Mouse (Mus musculus): ENCODE results near the gene Tnfrsf9. TPM values are rescaled to one million over a fixed set of nuclear protein-coding genes. Genes with fewer than 3 reads are reported as not detected.
A peak's percentile ranks its signal among the peaks of the same experiment; 100 is the strongest.
"Not testable (repeated sequence)": the region's sequence is repeated elsewhere in the genome, so short reads cannot be mapped to it uniquely, and the experiment has no call there.

Gene Tnfrsf9
- total and polyA plus RNA-seq, 2 experiments from 2014 or later, result 0.09 to 0.52 TPM

DNA sequence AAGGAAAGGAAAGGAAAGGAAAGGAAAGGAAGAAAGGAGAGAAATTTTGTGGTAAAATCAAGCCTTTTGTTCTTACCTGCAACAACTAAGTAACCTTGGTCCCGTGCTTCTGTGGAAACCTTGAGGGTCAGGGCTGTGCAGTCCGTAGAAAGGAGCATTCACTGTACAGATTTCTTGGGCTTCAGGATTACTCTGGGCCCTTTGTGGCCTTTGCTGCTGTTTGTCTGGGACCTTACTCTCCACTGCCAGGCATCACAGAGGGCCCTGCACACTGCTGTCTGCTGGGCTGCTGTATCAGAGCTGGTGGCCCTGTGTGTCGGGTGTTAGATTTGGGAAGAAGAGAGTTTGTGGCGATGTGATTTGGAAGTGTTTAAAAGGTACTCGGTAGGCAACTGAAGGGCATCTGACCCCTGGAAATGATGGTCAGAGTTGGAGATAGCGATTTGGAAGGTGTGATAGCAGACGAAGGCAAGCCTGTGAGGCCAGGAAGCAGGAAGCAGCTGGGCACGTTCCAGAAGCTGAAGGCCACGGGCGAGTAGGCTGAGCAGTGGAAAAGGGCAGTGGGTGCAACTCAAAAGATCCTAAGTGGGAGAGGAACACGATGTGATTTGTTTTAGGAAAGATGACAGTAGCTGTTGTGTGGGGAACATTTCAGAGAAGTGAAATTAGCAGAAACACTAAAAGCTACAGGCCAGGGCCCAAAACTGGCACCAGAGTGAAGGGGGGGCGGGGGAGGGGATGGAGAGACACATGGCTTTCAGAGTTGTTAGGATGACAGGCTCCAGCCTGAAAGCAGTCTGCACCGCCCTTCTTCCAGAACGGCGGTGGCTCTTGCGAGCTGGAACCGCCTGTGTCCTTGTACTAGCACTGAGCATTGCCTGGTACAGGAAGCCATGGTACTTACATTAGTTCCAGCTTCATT lies 44.8 kb upstream of the Tnfrsf9 start:
- ATAC-seq (no peak), DNase-seq (ENCODE audit: low spot score) (no peak)
- H3K9me3 ChIP-seq (ENCODE audit: low read length), result no peaks in the 10 kb centered on the region
- H3K36me3 ChIP-seq (ENCODE audit: insufficient read depth, low read length), result peaks cover 25% of the 10 kb centered on the region
- H3K4me1 ChIP-seq (ENCODE audit: insufficient read depth, low read length), result peaks cover 8% of the 10 kb centered on the region; the same call in 1 of the 2 replicates
- H3K27ac ChIP-seq, result no peak overlapping the region
- no peak overlapping the region for H3K4me2 ChIP-seq (ENCODE audit: low read depth, low read length)
- no peak for TF ChIP-seq CTCF (IDR thresholded peaks at IDR 0.05; ENCODE audit: low read depth)
- no peak overlapping the region for H3K9ac ChIP-seq (replicated peaks; ENCODE audit: low read length)
- WGBS, result 76% methylated on average over 17 of the region's 17 CpGs
- no peaks in the 10 kb centered on the region for H3K27me3 ChIP-seq (ENCODE audit: insufficient read depth, low read length)
- no peak overlapping the region for H3K4me3 ChIP-seq (ENCODE audit: low read length)

DNA sequence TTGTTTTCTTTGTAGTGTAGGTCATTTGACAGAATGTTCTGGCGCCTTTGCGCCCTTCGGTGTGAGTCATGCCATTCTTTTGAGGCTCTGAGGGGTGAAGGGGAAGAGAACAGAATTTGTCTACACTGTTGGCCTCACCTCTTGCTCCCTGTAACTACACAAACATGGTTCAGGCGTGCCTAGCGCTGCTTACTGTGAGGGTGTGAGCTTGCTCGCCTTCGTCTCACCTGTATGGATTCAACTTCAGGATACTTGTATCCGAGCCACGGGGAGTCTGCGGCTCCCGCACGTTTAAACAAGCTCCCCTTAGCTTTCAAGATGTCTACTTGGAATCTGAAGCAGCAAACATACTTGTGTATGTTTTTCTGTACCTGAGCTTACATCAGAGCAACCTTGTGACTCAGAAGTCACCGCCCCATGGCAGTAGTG lies 43.4 kb upstream of the Tnfrsf9 start:
- WGBS, result 81% methylated on average over 13 of the region's 13 CpGs
- no peak overlapping the region for H3K4me2 ChIP-seq (ENCODE audit: low read depth, low read length)

DNA sequence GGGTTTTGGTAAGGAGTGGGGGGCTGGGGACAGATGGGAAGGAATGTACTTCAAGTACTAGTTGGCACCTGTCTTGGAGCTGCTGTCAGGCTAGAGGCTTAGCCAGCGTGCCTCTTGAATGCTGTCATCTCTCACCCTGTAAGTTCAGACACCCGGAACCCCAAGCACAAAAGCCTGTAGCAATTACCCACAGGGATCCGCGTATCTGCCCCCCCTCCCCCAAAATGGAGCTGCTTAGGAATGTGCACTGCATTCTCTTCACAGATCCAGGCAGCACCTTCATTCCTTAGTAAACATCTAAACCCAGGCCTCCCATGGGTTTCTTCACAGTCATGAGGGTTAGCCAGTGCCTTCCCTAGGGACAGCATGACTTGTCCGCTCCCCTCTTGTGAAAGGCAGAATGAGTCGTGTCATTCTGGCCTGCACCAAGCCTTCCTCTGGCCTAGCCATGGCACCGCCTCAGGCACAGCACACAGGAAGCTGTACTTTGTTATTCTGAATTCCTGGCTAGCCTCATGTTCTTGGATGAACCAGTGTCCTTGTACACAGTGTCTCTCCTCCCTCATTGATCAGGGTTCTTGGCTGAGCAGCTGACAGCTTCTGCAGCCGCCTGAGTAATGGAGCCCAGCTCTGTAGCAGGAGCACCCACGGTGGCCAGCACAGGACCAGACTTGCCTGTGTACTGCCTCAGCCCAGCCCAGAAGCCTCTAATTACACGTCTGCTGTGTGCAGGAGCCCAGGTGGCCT lies 42.8 kb upstream of the Tnfrsf9 start:
- H3K27ac ChIP-seq, result peak overlapping the region; percentile 73
- 21% methylated on average over 10 of the region's 10 CpGs for WGBS
- H3K4me1 ChIP-seq (ENCODE audit: insufficient read depth, low read length), result peaks cover 8% of the 10 kb centered on the region; the same call in 1 of the 2 replicates
- no peak overlapping the region for H3K4me2 ChIP-seq (ENCODE audit: low read depth, low read length)
- DNase-seq (ENCODE audit: low spot score) (peak; percentile 63), ATAC-seq (peak; percentile 83)
- H3K4me3 ChIP-seq (ENCODE audit: low read length), result no peak overlapping the region
- no peaks in the 10 kb centered on the region for H3K9me3 ChIP-seq (ENCODE audit: low read length)
- no peak for TF ChIP-seq CTCF (IDR thresholded peaks at IDR 0.05; ENCODE audit: low read depth)
- H3K9ac ChIP-seq (replicated peaks; ENCODE audit: low read length), result no peak overlapping the region
- no peaks in the 10 kb centered on the region for H3K27me3 ChIP-seq (ENCODE audit: insufficient read depth, low read length)
- peaks cover 13% of the 10 kb centered on the region for H3K36me3 ChIP-seq (ENCODE audit: insufficient read depth, low read length)

More for the DNA sequence above, 43.4 kb upstream of the Tnfrsf9 start:
- no peak overlapping the region for H3K4me3 ChIP-seq (ENCODE audit: low read length)
- no peak for DNase-seq (ENCODE audit: low spot score)
- peak overlapping the region; percentile 73; the same call in 1 of the 2 replicates for H3K27ac ChIP-seq
- H3K9me3 ChIP-seq (ENCODE audit: low read length), result no peaks in the 10 kb centered on the region
- peaks cover 8% of the 10 kb centered on the region; the same call in 1 of the 2 replicates for H3K4me1 ChIP-seq (ENCODE audit: insufficient read depth, low read length)
- H3K27me3 ChIP-seq (ENCODE audit: insufficient read depth, low read length), result no peaks in the 10 kb centered on the region
- peaks cover 19% of the 10 kb centered on the region for H3K36me3 ChIP-seq (ENCODE audit: insufficient read depth, low read length)
- no peak for ATAC-seq
- TF ChIP-seq CTCF (IDR thresholded peaks at IDR 0.05; ENCODE audit: low read depth), result no peak
- H3K9ac ChIP-seq (replicated peaks; ENCODE audit: low read length), result no peak overlapping the region

DNA sequence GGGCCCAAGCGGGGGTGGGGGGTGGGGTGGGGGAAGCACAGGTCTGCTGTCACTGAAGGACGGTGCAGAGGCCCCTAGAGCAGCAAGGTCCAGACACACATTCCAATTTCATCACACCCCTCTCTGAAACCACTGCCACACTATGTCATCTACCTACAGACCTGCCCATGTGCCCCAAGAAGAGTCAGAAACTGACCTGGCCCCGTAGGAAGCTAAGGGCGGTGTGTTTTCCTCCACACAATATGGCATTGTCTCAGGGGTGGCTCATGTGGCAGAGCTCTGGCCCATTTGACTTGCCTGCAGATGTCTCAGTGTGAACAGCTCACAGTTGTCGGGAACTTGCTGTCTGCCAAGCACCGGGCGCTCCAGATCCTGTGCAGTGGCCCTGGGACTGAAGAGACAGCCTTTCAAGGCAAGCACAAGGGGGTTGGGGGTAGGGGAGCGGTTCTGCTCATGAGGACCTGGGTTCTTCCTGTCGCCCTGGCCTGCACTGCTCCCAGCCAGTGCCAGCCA lies 42.2 kb upstream of the Tnfrsf9 start:
- TF ChIP-seq CTCF (IDR thresholded peaks at IDR 0.05; ENCODE audit: low read depth), result no peak
- Histone ChIP-seq H3K27me3 (ENCODE audit: insufficient read depth, low read length) (no peaks in the 10 kb centered on the region), H3K4me1 (ENCODE audit: insufficient read depth, low read length) (peaks cover 8% of the 10 kb centered on the region; the same call in 1 of the 2 replicates), H3K36me3 (ENCODE audit: insufficient read depth, low read length) (peaks cover 7% of the 10 kb centered on the region), H3K4me2 (ENCODE audit: low read depth, low read length) (no peak overlapping the region), H3K27ac (peak overlapping the region; percentile 73), H3K4me3 (ENCODE audit: low read length) (no peak overlapping the region), H3K9me3 (ENCODE audit: low read length) (no peaks in the 10 kb centered on the region), H3K9ac (replicated peaks; ENCODE audit: low read length) (no peak overlapping the region)
- ATAC-seq (peak; percentile 71), DNase-seq (ENCODE audit: low spot score) (peak; percentile 34)
- WGBS, result 30% methylated on average over 9 of the region's 9 CpGs

DNA sequence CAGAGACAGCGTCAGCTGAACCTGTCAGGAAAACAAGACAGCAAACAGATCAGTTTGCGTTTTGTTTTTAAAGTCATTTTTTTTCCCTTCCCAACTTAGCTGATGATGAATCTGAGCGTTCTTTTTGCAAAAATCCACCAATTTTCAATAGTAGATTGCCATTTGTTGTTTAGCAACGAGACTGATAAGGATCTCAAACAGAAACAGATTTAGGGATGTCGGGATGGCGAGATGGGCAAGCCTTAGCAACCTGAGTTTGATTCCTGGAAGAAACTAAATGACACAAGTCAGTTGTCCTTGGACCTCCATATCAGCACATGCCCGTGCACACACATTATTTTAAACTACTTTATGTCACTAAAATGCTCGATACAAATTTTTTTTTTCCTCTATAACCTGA lies 41.7 kb upstream of the Tnfrsf9 start:
- DNase-seq (ENCODE audit: low spot score), result no peak
- 0 out of 2 replicates have a peak, but pooled peaks cover 4% of the 10 kb centered on the region for H3K36me3 ChIP-seq (ENCODE audit: insufficient read depth, low read length)
- no peak for ATAC-seq
- H3K9me3 ChIP-seq (ENCODE audit: low read length), result no peaks in the 10 kb centered on the region
- H3K4me1 ChIP-seq (ENCODE audit: insufficient read depth, low read length), result peaks cover 8% of the 10 kb centered on the region; the same call in 1 of the 2 replicates
- H3K4me2 ChIP-seq (ENCODE audit: low read depth, low read length), result no peak overlapping the region
- no peak overlapping the region for H3K9ac ChIP-seq (replicated peaks; ENCODE audit: low read length)
- H3K27ac ChIP-seq, result peak overlapping the region; percentile 73; the same call in 1 of the 2 replicates
- no peak for TF ChIP-seq CTCF (IDR thresholded peaks at IDR 0.05; ENCODE audit: low read depth)
- H3K4me3 ChIP-seq (ENCODE audit: low read length), result no peak overlapping the region
- 80% methylated on average over 8 of the region's 8 CpGs for WGBS
- H3K27me3 ChIP-seq (ENCODE audit: insufficient read depth, low read length), result no peaks in the 10 kb centered on the region

DNA sequence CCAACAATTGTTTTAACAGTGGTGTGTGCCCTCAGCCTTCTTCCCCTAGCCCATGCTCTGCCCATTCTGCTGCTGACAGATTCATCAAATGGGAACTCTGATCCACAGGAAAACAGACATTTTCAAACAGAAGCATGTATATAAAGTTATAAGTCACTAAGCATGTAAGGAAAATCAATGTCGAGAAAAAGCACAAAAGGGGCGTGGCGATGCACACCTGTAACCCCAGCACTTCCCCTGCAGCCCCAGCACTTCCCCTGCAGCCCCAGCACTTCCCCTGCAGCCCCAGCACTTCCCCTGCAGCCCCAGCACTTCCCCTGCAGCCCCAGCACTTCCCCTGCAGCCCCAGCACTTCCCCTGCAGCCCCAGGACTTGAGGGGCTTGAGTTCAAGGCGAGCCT lies 39.9 kb upstream of the Tnfrsf9 start:
- not testable (repeated sequence) for DNase-seq (ENCODE audit: low spot score); ATAC-seq; H3K27ac ChIP-seq; H3K9ac ChIP-seq (replicated peaks; ENCODE audit: low read length); H3K4me2 ChIP-seq (ENCODE audit: low read depth, low read length); H3K36me3 ChIP-seq (ENCODE audit: insufficient read depth, low read length); H3K27me3 ChIP-seq (ENCODE audit: insufficient read depth, low read length); H3K4me3 ChIP-seq (ENCODE audit: low read length); H3K4me1 ChIP-seq (ENCODE audit: insufficient read depth, low read length)
- H3K9me3 ChIP-seq (ENCODE audit: low read length), result peaks cover 10% of the 10 kb centered on the region
- 81% methylated on average over 4 of the region's 4 CpGs for WGBS

Measured in hindbrain, postnatal 0 days (tissue).